Mouse (Mus musculus) heart, adult 18-20 months (tissue): ENCODE data around the gene Atxn7. TPM values are rescaled to one million over a fixed set of nuclear protein-coding genes. Genes with fewer than 3 reads are reported as not detected.

Experiments used
- DNase-seq, 2 experiments: peaks; one replicate each; pipeline ENCODE4 v3.0.0; 2021 to 2022; ENCODE audit warnings: mixed read lengths in 1 of 2
- total RNA-seq, 2 experiments: library from RNA; stranded (reverse); gene quantifications; 2 replicates each; pipeline ENCODE4 v1.2.3; 2021

Gene Atxn7
- total RNA-seq, 2 experiments from 2014 or later: 14.0 to 16.6 TPM

DNA sequence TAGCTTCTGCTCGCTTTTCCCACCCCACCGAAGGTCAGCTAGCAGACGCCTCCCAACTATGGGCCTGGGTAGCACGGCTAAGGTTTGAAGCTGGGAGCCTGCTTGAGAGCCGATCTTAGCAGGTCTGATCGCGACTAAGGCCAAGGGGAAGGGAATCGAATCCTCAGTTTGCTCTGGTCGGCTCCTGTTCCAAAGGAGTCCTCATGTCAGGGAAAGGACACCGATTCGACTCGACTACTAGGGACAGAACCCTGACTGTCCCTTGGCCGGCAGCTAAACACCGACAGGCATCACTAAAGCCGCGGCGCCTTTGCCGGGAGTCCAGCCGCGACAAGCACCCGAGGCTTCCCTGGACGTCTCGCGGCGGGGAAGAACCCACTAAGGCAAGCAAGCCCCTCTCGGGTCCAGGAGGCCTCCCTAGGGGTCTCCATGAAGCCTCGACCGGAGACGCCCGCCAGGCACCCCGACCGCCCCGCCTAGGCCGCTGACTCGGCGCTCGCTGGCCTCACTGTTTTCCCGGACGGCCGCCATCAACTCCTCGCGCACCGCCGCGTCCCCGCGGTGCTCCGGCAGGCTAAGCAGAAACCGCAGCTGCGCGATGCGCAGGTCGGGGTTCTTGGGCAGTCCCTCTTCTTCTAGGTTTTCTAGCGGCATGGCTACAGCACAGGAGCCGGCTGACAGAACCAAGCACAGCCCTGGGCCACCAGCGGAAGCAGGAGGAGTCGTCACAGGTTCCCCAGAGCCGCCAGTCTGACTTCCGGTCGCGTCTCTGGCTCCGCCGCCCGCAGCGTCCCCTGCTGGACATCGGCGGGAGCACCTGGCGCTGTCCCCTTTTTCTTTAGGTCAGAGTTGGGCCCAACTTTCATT lies 159.2 kb downstream of the Atxn7 start, which contains the start of gene Psmd6:
Gene Psmd6, minus strand, starts transcription at position 755 of the 867 bp plus-strand sequence.
- DNase-seq: peak; percentile 91 to 94

Other genes starting within 250 kb of the Atxn7 start
- gene Gm281, start 47.0 kb upstream of the Atxn7 start, total RNA-seq: under 1 TPM in 1 of 2 experiments, not detected in 1; 0.13 TPM
- 10 to 100 TPM; 84.5 to 89.7 TPM for gene Thoc7, start 412 bp downstream of the Atxn7 start, total RNA-seq
- gene Psmd6, start 159.5 kb downstream of the Atxn7 start, total RNA-seq: 10 to 100 TPM; 85.5 to 89.7 TPM
- not detected for gene Olfr720, start 225.4 kb downstream of the Atxn7 start, total RNA-seq